In the genomic region with DNA sequence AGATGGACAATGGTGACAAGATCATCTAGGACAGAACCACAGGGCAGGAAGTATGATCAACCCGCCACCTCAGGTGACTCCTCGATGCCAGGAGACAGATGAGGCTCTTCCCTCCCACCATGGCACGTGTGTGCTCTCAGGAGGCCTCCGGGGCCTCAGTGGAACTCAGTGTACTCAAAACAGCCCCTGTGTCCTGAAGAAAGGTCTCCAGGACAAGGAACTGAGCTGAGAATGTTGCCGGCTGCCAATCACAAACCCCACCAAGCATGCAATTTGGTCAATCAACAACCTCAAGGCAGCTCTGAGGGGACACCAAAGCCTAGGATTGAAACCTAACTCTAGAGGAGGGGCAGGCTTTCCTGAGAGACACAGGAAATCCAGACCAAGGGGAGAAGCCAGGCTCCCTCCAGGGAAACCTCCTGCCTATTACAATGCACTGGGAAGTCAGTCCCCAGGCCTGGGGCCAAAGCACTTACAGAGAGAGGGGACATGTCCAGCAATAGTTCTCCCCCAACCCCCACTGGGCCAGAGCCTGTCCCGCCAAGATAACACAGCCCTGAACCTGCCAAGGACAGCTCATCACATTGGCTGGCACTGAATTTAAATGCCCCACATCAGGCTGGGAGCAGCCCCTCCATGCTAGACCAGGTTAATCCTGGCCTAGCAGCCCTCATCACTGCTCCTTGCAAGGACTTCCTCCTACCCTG, we compare ENCODE assay signal across 8 mouse cellular contexts. TPM values are rescaled to one million over a fixed set of nuclear protein-coding genes. Genes with fewer than 3 reads are reported as not detected.
DNase-seq lines count a peak whose midpoint lies in the region; ATAC-seq and TF ChIP-seq lines count a peak whose summit lies in the region.

No protein-coding gene starts in this region.

- peak overlapping the region; percentile 91 for H3K27ac ChIP-seq in forebrain, embryonic 10.5 days
- no peak overlapping the region for H3K27ac ChIP-seq in forebrain, embryonic 13.5 days
- no peak overlapping the region for H3K27ac ChIP-seq in neural tube, embryonic 13.5 days (replicated peaks)
- H3K27ac ChIP-seq in forebrain, embryonic 15.5 days (replicated peaks) = no peak overlapping the region
- H3K27ac ChIP-seq in left cerebral cortex, adult 2 months = no peak overlapping the region

- H3K9ac ChIP-seq in forebrain, embryonic 13.5 days = no peak overlapping the region
- H3K9ac ChIP-seq in neural tube, embryonic 13.5 days = 0 out of 2 replicates have a peak overlapping the region, but pooled peaks have one; percentile 6
- no peak overlapping the region for H3K9ac ChIP-seq in forebrain, embryonic 15.5 days (replicated peaks)

- no peak overlapping the region for H3K4me2 ChIP-seq in forebrain, embryonic 13.5 days
- no peak overlapping the region for H3K4me2 ChIP-seq in neural tube, embryonic 13.5 days
- no peak overlapping the region for H3K4me2 ChIP-seq in forebrain, embryonic 15.5 days (replicated peaks)

- WGBS in forebrain, embryonic 10.5 days = 79% methylated on average over 6 of the region's 6 CpGs
- WGBS in forebrain, embryonic 13.5 days = 78% methylated on average over 6 of the region's 6 CpGs
- WGBS in neural tube, embryonic 13.5 days = 86% methylated on average over 6 of the region's 6 CpGs
- 76% methylated on average over 6 of the region's 6 CpGs for WGBS in forebrain, embryonic 15.5 days

- intact Hi-C loops in left cerebral cortex, adult 2 months (cut with DNase I) = loop anchor here (1.0 kb wide), 1 partner anchor 28 kb away; no protein-coding TSS in a partner anchor

- H3K4me1 ChIP-seq in forebrain, embryonic 10.5 days = peaks cover 100% of the 10 kb centered on the region
- H3K4me1 ChIP-seq in forebrain, embryonic 13.5 days = peaks cover 78% of the 10 kb centered on the region
- peaks cover 87% of the 10 kb centered on the region for H3K4me1 ChIP-seq in neural tube, embryonic 13.5 days (replicated peaks)
- H3K4me1 ChIP-seq in forebrain, embryonic 15.5 days = peaks cover 64% of the 10 kb centered on the region

- DNase-seq in forebrain, embryonic 10.5 days (ENCODE audit: extremely low spot score, low spot score) = no peak
- DNase-seq in neural tube, embryonic 10.5 days (ENCODE audit: extremely low spot score, low spot score) = no peak
- DNase-seq in kidney, adult 18-20 months = peak; percentile 73
- DNase-seq in left cerebral cortex, adult 2 months (ENCODE audit: extremely low spot score in 1 of 2, low spot score in 2 of 2) = no peak

- ATAC-seq in forebrain, embryonic 13.5 days = no peak
- no peak for ATAC-seq in neural tube, embryonic 13.5 days (ENCODE audit: low read depth)
- no peak for ATAC-seq in erythroblast, adult 5-6 weeks (replicated peaks; ENCODE audit: low FRiP score, poor library complexity, severe bottlenecking)
- ATAC-seq in forebrain, embryonic 15.5 days (replicated peaks) = no peak

- TF ChIP-seq CTCF in left cerebral cortex, adult 2 months (IDR thresholded peaks at IDR 0.05) = no peak

- no peak overlapping the region for H3K4me3 ChIP-seq in forebrain, embryonic 10.5 days
- H3K4me3 ChIP-seq in forebrain, embryonic 13.5 days = no peak overlapping the region
- no peak overlapping the region for H3K4me3 ChIP-seq in neural tube, embryonic 13.5 days
- H3K4me3 ChIP-seq in forebrain, embryonic 15.5 days = no peak overlapping the region
- no peak overlapping the region for H3K4me3 ChIP-seq in left cerebral cortex, adult 2 months

- H3K27me3 ChIP-seq in forebrain, embryonic 10.5 days (ENCODE audit: poor library complexity, severe bottlenecking) = no peaks in the 10 kb centered on the region
- no peaks in the 10 kb centered on the region for H3K27me3 ChIP-seq in forebrain, embryonic 13.5 days
- no peaks in the 10 kb centered on the region for H3K27me3 ChIP-seq in neural tube, embryonic 13.5 days
- no peaks in the 10 kb centered on the region for H3K27me3 ChIP-seq in forebrain, embryonic 15.5 days

- H3K36me3 ChIP-seq in forebrain, embryonic 10.5 days (replicated peaks) = peaks cover 4% of the 10 kb centered on the region; the same call in 1 of the 2 replicates
- no peaks in the 10 kb centered on the region for H3K36me3 ChIP-seq in forebrain, embryonic 13.5 days (ENCODE audit: poor library complexity, severe bottlenecking)
- H3K36me3 ChIP-seq in neural tube, embryonic 13.5 days = no peaks in the 10 kb centered on the region
- no peaks in the 10 kb centered on the region for H3K36me3 ChIP-seq in forebrain, embryonic 15.5 days

- H3K9me3 ChIP-seq in forebrain, embryonic 10.5 days = peaks cover 6% of the 10 kb centered on the region; the same call in 1 of the 2 replicates
- no peaks in the 10 kb centered on the region for H3K9me3 ChIP-seq in forebrain, embryonic 13.5 days (replicated peaks)
- no peaks in the 10 kb centered on the region for H3K9me3 ChIP-seq in neural tube, embryonic 13.5 days
- H3K9me3 ChIP-seq in forebrain, embryonic 15.5 days = no peaks in the 10 kb centered on the region

RNA-seq across cellular contexts. Expression of gene Ccdc85c, which starts 37.8 kb away (rescaled TPM):
- 13.5 and 14.6 TPM in 2 replicates for polyA plus RNA-seq in forebrain, embryonic 10.5 days (2016; fragmentation: Nextera tagmentation; extraction: Ambion mirVana)
- polyA plus RNA-seq in forebrain, embryonic 13.5 days (2015; fragmentation: Nextera tagmentation; extraction: Ambion mirVana) = 16.2 and 17.4 TPM in 2 replicates
- polyA plus RNA-seq in neural tube, embryonic 13.5 days (2015; fragmentation: Nextera tagmentation; extraction: Ambion mirVana) = 14.5 and 15.8 TPM in 2 replicates
- total RNA-seq in erythroblast, adult 5-6 weeks (2015; ENCODE audit: low replicate concordance) = 0.38 TPM in 1 of 2 replicates, not detected in the other
- 0.28 TPM in 1 of 2 replicates, not detected in the other for total RNA-seq in erythroblast, adult 5-6 weeks (2017; ENCODE audit: low replicate concordance)
- 14.3 and 16.3 TPM in 2 replicates for polyA plus RNA-seq in forebrain, embryonic 15.5 days (2015; fragmentation: Nextera tagmentation; extraction: Ambion mirVana)
- total RNA-seq in left cerebral cortex, adult 2 months (2021) = 10 to 100 TPM; 73.7 to 79.3 TPM

RNA-seq across cellular contexts. Expression of gene Ccnk, which starts 58.1 kb away (rescaled TPM):
- polyA plus RNA-seq in forebrain, embryonic 10.5 days (2016; fragmentation: Nextera tagmentation; extraction: Ambion mirVana) = 3.2 and 3.9 TPM in 2 replicates
- 4.5 and 5.3 TPM in 2 replicates for polyA plus RNA-seq in forebrain, embryonic 13.5 days (2015; fragmentation: Nextera tagmentation; extraction: Ambion mirVana)
- 3.7 and 4.2 TPM in 2 replicates for polyA plus RNA-seq in neural tube, embryonic 13.5 days (2015; fragmentation: Nextera tagmentation; extraction: Ambion mirVana)
- 41.6 and 43.4 TPM in 2 replicates for total RNA-seq in erythroblast, adult 5-6 weeks (2015; ENCODE audit: low replicate concordance)
- total RNA-seq in erythroblast, adult 5-6 weeks (2017; ENCODE audit: low replicate concordance) = 12.8 and 18.7 TPM in 2 replicates
- polyA plus RNA-seq in forebrain, embryonic 15.5 days (2015; fragmentation: Nextera tagmentation; extraction: Ambion mirVana) = 3.3 and 3.7 TPM in 2 replicates
- 10 to 100 TPM; 30.4 to 33.4 TPM for total RNA-seq in left cerebral cortex, adult 2 months (2021)

RNA-seq across cellular contexts. Expression of gene Setd3, which starts 58.3 kb away (rescaled TPM):
- polyA plus RNA-seq in forebrain, embryonic 10.5 days (2016; fragmentation: Nextera tagmentation; extraction: Ambion mirVana) = 75.2 and 76.3 TPM in 2 replicates
- polyA plus RNA-seq in forebrain, embryonic 13.5 days (2015; fragmentation: Nextera tagmentation; extraction: Ambion mirVana) = 90.0 and 91.6 TPM in 2 replicates
- 107 and 109 TPM in 2 replicates for polyA plus RNA-seq in neural tube, embryonic 13.5 days (2015; fragmentation: Nextera tagmentation; extraction: Ambion mirVana)
- 19.4 and 22.2 TPM in 2 replicates for total RNA-seq in erythroblast, adult 5-6 weeks (2015; ENCODE audit: low replicate concordance)
- total RNA-seq in erythroblast, adult 5-6 weeks (2017; ENCODE audit: low replicate concordance) = 51.3 and 63.4 TPM in 2 replicates
- polyA plus RNA-seq in forebrain, embryonic 15.5 days (2015; fragmentation: Nextera tagmentation; extraction: Ambion mirVana) = 98.3 and 108 TPM in 2 replicates
- total RNA-seq in left cerebral cortex, adult 2 months (2021) = 100 to 1,000 TPM; 167 to 185 TPM
